Mouse (Mus musculus) activated CD4-positive, CD25-positive, alpha-beta regulatory T cell, adult 9 weeks (primary cell): ENCODE data around the gene Itih2. TPM values are rescaled to one million over a fixed set of nuclear protein-coding genes. Genes with fewer than 3 reads are reported as not detected.

ENCODE experiments used
- polyA plus RNA-seq: library from polyadenylated mRNA; unstranded; fragments of 100-300 nt; shearing (Covaris generic); gene quantifications from one replicate; pipeline ENCODE4 v1.2.1, GENCODE M21; 2017

The Itih2 gene
- not detected for polyA plus RNA-seq

DNA sequence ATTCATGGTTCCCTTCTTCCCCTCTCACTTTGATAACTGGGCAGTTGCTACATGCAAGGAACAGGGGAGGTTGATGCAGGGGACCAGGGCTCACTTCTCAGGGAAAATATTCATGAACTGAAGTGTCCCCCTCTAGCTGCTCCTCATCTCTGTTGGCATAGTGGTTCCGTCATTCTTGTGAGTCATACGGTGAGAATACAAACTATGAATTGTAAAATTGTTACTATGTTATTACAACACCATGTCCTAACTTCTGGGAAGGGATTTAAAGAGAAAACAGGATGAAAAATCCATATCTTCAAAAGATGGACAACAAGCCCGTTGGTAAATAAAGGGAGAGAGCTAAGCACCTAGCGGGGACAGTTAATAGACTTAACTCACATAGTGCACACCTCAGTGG, at the start of gene Itih2:
Itih2 (minus strand) TSS at position 101 of the 400 bp plus-strand sequence.

DNA sequence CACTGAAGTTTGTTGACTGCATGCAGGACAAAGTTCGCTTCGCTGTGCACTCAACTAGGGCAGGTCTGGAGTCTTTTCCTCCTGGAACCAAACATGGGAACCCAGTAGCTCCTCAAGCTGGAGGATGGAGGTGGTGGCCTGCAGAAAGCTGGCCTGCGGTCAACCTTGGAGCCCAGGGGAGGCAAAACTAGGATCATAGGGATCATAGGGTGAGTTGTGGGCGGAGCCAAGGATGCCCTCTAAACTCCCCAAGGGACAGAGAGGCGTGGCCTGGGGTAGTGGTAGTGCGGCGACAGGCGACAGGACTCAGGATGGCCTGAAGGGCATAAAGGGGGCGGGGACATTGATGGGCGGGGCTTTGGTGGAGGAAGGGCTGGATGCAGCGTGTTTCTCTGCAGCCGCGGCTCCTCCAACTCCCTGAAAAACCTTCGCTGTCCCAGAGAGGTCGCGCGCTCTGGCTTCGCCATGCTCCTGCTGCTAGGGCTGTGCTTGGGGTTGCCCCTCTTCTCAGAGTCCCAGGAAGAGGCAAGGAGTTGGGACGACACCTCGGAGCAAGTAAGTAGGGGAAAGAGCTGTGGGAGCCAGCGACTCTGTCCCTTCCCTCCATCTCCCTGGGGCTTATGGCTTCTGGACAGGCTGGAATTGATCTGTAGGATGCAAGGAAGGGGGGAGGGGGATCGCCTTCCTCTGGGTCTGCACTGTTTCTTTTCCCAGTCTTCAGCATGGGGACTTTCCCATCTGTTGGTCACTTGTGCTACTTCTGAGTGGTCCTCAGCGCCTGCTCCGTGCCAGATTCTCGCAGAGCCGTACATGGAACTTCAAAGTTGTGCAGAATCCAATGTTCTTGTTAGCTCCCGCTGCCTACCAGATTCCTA, 22.2 kb upstream of the Itih2 start, which contains the start of gene Itih5:
Itih5 (plus strand) TSS at position 371 of the 875 bp plus-strand sequence.

DNA sequence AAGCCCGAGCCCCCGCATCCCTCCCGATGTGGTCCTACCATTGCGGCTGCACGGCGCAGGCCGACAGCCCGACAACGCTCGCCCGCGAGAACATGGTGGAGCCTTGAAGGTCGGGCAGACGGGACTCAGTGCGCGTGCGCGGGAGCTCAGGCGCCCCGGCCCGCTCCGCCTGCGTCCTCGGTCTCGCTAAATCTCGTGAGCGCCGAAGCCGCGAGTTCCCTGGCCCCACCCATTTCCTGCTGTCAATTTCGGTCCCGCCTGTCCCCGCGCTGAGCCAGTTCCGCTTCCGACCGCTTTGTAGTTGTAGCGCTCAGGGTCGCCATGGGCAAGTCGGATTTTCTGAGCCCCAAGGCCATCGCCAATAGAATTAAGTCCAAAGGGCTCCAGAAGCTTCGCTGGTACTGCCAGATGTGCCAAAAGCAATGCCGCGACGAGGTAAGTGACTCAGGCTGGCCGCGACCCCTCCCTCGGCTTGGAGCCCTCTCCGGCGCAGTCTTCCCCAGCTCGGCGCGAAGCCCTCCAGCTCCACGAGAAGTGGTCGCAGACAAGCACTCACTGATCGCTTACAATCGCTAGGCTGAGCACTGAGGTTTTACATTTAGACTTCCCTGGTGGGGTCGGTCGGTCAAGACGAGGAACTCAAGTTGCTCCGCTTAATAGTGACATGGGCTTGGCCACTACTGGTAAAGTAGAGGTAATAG, 50.7 kb downstream of the Itih2 start, which contains the start of the genes Atp5c1 and Kin:
Atp5c1 (minus strand) TSS at position 201 of the 701 bp plus-strand sequence.
Kin (plus strand) TSS at position 284 of the 701 bp plus-strand sequence.

DNA sequence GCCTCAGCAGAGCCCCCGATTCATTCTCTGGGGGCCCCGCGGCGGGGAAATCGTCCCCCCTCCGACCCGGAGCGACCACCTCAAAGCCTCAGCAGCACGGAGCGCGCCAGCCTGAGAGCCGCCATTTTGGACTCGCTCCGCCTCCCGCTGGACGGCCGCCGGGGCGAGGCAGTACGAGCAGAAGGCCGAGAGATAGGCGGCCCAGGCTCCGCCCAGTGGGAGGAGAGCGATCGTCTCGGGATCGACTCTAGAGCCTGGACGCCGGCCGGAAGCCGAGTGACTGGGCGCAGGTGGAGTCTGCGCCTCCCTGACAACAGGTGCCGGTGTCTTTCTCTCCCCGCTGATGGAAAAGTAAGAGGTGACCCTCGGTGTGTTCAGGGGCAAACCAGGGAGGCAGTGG, 82.7 kb downstream of the Itih2 start, which contains the start of gene Taf3:
Taf3 (minus strand) TSS at position 136 of the 400 bp plus-strand sequence.

Other genes starting within 250 kb of the Itih2 start
- 1.0 TPM for gene 9230102O04Rik, start 241.9 kb downstream of the Itih2 start, polyA plus RNA-seq
- gene Gata3, start 241.4 kb downstream of the Itih2 start, polyA plus RNA-seq: 128 TPM
- gene Taf3, start 82.8 kb downstream of the Itih2 start, polyA plus RNA-seq: 20.9 TPM
- 504 TPM for gene Atp5c1, start 50.9 kb downstream of the Itih2 start, polyA plus RNA-seq
- 40.7 TPM for gene Kin, start 50.8 kb downstream of the Itih2 start, polyA plus RNA-seq
- 22.0 TPM for gene Itih5, start 22.2 kb upstream of the Itih2 start, polyA plus RNA-seq
- gene Sfmbt2, start 239.1 kb upstream of the Itih2 start, polyA plus RNA-seq: 5.1 TPM